Mouse (Mus musculus) spleen, postnatal 4 days (tissue): ENCODE data around the gene Mylk2.

Source experiments
- DNase-seq, 2 experiments: peaks; one replicate each; pipeline ENCODE4 v3.0.0; 2022; ENCODE audit warnings: low spot score in 2 of 2

Gene Mylk2

DNA sequence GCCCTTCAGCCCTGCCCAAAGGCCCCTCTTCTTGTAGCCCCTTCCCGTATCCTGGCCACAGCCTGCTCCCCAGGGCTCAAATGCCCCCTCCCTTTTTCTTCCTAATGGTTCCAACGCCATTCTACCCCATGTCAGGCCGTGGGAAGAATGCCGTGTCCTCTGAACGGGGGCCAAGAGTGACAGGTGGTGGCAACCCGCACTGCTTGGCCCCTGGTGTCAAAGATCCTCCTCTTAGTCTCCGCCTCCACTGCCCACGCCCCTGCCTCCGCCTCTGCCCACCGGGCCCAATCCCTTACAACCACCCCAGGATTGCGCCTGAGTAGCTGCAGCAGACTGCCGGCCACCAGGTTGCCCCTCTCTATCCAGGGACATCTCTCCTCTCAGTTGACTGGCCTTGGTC, at the start of gene Mylk2:
Gene Mylk2 (plus strand): TSS at position 322 of the 400 bp plus-strand sequence.
- no peak for DNase-seq

DNA sequence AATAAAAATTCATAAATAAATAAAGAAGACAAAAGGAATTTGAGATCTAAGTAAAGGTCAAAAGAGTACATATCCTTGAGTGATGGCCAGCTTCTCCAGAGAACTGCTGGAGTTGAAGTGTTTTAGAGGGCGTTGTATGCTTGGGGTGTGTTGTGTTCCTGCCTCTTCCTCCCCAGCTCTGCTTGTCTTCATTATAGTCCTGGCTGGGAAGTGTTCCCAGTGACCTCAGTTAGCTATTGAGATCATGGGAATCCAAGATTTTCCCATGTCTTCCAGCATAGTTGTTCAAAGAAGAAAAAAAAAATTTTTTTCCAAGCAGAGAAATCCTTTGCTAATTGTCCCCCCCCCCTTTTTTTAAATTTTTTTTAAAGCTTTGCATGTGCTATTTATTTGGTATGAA, 49.3 kb upstream of the Mylk2 start:
- no peak for DNase-seq

- no peak for DNase-seq
Observed at GRCm38 (mm10) chr2:152862638-152863037, 48.5 kb upstream of the Mylk2 start.

DNA sequence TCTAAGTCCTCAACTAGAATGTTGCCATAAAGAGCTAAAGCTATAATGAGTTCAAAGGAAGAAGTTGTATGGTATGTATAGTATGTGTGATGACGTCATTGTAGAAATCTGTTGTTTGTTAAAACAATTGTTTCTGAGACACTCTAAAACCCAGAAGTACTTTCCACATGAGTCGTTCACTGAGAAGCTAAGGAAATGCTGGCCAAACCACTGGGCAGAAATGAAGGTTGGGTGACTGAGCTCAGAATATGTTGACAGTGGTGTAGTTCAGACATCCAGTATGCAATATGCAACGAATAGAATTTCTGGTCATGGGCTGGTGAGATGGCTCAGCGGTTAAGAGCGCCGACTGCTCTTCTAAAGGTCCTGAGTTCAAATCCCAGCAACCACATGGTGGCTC, 47.8 kb upstream of the Mylk2 start:
- no peak for DNase-seq

GRCm38 (mm10) chr2:152878239-152878638, 32.9 kb upstream of the Mylk2 start:
- no peak for DNase-seq

GRCm38 (mm10) chr2:152880898-152881297, 30.3 kb upstream of the Mylk2 start:
- DNase-seq = no peak

DNA sequence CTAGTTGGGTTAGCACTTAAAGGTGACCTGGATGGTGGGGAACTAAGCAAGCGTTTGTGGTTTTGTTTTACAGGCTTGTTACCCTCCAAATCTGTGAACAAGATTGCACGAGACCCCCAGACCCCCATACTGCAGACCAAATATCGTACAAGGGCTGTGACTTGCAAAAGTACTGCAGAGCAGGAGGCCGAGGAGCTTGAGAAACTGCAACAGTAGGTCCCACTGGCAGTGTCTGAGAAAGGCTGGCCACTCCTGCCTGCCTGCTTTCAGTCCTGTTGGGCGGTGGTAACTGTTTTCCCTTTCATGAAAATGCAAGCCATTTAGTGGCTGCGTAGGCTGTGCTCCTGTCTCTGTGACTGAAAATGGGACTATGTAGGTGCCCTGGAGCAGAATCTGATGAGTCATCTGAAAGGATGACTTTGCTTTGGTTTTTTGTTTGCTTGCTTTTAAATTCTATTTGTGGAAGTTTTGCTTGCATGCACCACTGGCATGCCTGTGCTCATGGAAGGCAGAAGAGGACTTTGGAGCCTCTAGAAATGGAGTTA, 27.0 kb upstream of the Mylk2 start:
- no peak for DNase-seq

DNA sequence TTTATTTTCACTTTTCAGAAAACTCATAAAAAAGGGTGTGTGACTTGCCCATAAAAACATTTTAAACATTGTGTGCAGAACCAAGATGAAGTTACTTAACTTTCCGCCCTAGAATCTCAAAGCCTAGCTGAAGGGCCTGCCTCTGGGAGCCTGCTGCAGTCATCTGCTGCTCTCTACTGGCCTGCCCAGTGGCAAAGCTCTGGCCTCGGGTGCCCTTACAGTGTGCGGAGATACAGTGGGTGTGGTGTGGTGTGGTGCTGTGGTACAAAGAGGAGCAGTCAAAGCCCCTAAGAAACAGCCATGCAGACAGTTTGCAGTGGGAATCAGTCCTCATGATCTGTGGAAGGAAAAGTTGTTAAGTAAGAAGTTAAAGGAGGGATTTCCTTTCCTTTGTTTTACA, 23.9 kb upstream of the Mylk2 start:
- no peak for DNase-seq

- DNase-seq = no peak
Observed at GRCm38 (mm10) chr2:152888774-152889173, 22.4 kb upstream of the Mylk2 start.

DNA sequence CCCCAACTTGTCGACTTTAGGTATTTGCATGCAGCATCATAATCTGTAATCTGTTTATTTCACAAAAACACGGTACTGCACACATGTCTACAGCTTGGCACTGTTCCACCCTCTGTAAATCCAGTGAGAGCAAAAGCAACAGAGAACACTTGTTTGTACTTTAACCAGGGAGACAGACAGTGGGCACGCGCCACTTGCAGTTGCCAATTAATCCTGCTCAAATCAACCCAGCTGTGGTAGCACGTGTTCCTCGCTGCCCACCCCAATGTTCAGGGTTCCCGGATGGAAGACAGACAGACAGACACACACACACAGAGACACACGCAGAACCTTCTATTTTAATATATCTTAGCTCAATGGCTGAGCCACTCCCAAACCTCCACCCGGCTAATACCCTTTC, 15.3 kb upstream of the Mylk2 start:
- no peak for DNase-seq

GRCm38 (mm10) chr2:152896926-152897325, 14.2 kb upstream of the Mylk2 start:
- DNase-seq = no peak

DNA sequence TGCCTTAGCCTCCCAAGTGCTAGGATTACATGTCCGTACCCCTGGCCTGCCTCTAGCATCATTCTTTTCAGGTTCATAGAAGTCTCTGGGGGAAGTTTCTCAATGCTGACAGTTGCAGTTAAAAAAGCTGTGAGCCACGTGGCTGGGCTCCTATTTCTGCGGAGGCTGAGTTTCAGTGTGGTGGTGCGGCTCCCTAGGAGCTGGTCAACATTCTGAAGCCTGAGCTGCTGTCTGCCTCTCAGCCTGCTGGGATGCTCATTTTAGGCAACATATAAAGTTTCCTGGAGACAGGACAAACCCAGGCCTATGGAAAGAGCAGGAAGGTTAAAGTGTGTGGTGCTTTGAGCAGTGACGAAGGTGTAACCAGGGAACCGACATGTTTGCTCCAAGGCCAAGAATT, 12.1 kb upstream of the Mylk2 start:
- no peak for DNase-seq

DNA sequence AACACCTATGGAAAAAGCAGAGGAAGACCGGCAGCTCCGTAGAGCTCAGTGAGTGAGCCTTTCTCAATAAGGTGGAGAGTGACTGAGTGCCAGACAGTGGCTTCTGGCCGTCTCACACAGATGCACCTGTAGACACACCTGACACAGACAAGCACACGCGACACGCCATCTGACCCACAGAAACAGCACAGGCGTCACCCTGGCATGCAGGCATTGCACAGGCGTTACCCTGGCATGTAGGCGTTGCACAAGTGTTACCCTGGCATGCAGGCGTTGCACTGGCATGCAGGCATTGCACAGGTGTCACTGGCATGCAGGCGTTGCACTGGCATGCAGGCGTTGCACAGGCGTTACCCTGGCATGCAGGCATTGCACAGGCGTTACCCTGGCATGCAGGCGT, 9.9 kb upstream of the Mylk2 start:
- DNase-seq = no peak

DNA sequence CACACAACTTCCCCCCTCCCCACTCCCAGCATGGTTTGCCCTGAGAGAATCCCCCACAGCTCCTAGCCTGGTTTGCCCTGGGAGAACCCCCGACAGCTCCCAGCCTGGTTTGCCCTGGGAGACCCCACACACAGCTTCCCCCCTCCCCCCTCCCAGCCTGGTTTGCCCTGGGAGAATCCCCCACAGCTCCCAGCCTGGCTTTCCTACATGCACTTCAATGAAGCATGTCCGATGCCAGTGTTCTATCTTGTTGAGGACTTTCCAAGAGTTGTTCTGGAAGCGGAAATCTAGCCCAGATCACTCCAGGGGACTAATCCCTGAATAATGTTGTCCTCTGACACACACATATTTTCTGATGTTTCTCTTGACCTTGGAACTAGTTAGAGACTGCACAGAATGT, 8.5 kb upstream of the Mylk2 start:
- no peak for DNase-seq

DNA sequence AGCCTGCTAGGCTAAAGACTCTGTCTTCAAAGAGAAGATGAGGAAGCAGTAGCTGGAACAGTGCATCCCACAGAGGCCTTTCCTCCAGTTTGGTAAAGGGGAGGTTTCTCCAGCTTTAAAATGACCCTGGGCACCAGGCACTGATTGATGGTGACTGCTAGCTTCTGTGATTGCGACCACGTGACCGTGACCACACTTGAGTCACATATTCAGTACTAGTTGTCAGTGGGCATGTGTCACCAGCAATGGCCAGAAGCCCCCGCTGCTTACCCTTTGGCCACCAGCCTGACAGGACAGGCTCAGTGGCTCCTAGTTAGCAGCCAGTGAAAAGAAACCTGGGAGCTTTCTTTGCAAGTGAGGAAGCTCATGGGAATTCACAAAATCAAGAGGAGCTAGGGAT, 7.6 kb upstream of the Mylk2 start:
- no peak for DNase-seq

DNA sequence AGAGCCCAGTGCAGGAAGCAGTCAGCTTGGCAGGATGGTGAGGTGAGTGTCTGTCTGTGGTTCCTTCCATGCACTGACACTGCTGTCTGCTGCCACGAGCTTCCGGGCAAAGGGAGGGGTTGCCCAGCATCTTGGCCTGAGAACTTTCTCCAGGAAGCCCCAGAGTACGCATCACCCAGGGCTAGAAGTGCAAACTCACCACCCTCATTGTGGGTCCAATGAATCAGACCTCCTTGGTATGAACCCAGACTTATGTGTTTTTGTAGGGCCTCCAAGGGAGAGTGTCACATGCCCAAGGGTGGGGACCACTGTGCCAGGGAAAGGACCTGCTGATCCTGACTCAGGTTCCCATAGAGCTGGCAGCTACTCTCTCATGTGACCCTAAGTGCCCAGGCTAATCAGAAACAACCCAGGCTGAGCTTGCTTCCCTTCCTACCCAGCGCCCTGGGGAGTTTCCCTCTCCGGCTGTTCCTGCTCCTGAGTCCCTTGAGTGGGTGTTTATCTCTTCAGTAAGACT, 7.0 kb upstream of the Mylk2 start:
- DNase-seq = no peak

GRCm38 (mm10) chr2:152905036-152905829, 5.9 kb upstream of the Mylk2 start:
- no peak for DNase-seq

DNA sequence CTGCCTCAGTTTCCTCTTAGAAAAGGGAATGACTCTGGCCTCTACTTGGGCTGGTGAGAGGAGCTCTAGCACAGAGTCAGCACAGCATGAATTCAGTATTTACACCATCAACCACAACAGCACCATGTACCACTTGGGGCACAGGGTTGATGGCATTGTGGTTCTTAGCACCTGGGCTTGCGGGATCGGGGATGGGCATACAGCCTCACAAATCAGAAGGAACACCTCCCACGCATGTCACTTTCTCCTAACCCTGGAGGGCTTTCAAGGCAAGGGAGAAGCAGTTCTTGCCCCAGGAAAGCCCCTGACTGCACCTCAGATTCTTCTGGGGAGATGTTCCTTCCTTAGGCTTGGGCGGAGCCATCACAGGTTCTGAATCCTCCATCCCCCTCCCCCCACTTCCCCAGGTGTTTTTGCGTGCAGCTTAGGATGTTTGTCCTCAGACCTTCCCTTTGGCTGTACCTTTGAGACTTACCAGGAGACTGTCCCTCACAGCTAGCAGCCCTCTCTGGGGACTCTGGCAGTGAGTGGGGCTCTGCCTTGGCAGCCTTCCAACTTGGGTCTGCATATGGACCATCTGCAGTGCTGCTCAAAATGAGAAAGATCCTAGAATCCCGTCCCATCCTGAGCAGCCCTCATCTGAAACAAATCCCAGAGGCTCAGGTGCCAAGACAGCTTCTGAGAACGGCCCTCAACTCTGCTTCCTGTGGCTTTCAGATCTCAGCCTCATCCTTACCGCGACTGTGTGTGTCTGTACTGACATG, 4.7 kb upstream of the Mylk2 start:
- no peak for DNase-seq

DNA sequence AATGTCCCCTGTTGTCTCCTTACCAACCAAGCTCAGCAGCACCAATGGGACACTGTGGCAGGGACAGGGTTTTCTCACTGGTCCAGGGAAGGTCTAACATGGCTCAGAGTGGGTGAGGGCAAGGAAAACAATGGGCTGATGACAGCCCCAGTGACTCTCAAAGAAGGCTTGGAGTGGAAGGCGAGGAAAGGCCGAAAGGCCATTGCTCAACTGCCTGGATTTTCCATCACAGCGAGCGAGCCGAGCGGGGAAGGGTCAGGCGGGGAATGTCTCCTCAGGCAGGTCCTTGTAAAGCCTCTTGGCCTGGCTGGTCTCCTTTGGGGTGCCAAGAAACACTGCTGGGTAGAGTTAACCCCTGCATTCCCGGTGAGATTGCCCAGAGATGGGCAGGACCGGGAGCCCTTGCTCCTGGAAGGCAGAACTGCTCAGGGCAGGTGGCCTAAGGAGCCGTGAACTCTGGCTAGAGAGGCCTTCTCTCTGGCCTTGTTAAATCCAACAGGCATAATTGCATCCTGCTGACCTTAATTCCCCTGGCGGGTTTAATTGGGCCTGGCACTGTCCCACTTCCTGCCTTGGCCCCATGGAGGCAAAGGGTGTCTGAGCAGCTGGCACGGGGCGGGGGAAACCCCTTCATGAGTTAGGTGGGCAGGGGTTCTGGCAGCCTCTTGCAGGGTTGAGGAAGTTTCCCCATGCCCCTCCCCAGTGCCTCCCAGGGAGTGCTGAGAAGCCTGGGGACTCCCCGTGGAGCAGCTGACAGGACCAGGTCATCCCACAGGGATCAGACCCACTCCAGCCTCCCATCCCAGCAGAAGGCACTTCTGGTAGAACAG, 3.8 kb upstream of the Mylk2 start:
- no peak for DNase-seq

GRCm38 (mm10) chr2:152909848-152910247, 1.3 kb upstream of the Mylk2 start:
- no peak for DNase-seq

GRCm38 (mm10) chr2:152911432-152911831, 280 bp downstream of the Mylk2 start:
- no peak for DNase-seq

DNA sequence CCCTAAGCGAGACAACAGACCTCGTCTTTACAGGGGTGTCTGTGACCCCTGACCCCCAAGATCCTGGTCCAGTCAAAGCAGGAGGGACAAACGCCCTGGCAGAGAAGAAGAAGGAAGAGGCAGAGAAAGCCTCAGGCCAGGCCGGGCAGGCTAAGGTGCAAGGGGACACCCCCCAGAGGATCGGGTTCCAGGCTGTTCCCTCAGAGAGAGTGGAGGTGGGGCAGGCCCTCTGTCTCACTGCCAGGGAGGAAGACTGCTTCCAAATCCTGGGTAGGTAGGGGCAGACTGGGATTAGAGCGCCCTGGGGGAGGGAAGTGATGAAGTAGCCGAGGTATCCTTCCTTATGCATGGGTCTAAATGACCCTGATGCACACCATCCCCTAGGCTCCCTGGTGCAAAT, 2.3 kb downstream of the Mylk2 start:
- DNase-seq = no peak
